Mouse (Mus musculus) spleen, adult 2 months (tissue): ENCODE data around the gene Prkcq.

Source experiments
- CTCF ChIP-seq: fragments of 200-500 bp; IDR thresholded peaks from 2 replicates; pipeline ENCODE4 v1.5.1; 2011; ENCODE audit warnings: mild to moderate bottlenecking, inconsistent platforms; ENCODE audit not compliant: insufficient read depth, insufficient read length, insufficient replicate concordance; ENCODE audit errors: extremely low read depth
- POLR2A ChIP-seq: fragments of 200-500 bp; IDR thresholded peaks from 2 replicates; pipeline ENCODE4 v1.6.1; 2011; ENCODE audit warnings: low read depth, low read length, inconsistent platforms

GRCm38 (mm10) chr2:11291570-11292405, 119.9 kb downstream of the Prkcq start:
- no peak for TF ChIP-seq CTCF
- no peak for TF ChIP-seq POLR2A
